Mouse (Mus musculus) stomach, embryonic 16.5 days (tissue): Measurements from ENCODE around the gene Pon2. TPM values are rescaled to one million over a fixed set of nuclear protein-coding genes. Genes with fewer than 3 reads are reported as not detected.

ENCODE experiments used
- ATAC-seq: fragments of 200-750 bp; cut with Nextera tagmentation; 2 replicates; pipeline ENCODE4 v1.8.0; 2017; ENCODE audit warnings: moderate number of reproducible peaks, moderate TSS enrichment; ENCODE audit not compliant: insufficient read depth, low FRiP score
- H3K27ac ChIP-seq: fragments of 300-500 bp; sonication (generic); 2 replicates; pipeline ENCODE4 v1.5.1; 2014; ENCODE audit warnings: low read length
- H3K27me3 ChIP-seq: fragments of 300-500 bp; sonication (generic); 2 replicates; pipeline ENCODE4 v1.6.1; 2014; ENCODE audit warnings: low read length, control low read depth, mixed read lengths; ENCODE audit not compliant: control insufficient read depth, insufficient read depth
- H3K36me3 ChIP-seq: fragments of 300-500 bp; sonication (generic); 2 replicates; pipeline ENCODE4 v1.6.1; 2014; ENCODE audit warnings: low read length; ENCODE audit not compliant: control insufficient read depth, insufficient read depth
- H3K4me1 ChIP-seq: fragments of 300-500 bp; sonication (generic); 2 replicates; pipeline ENCODE4 v1.6.1; 2014; ENCODE audit warnings: low read length, control low read depth, mixed read lengths; ENCODE audit not compliant: control insufficient read depth, insufficient read depth
- H3K4me2 ChIP-seq: fragments of 300-500 bp; sonication (generic); 2 replicates; pipeline ENCODE4 v1.6.1; 2014; ENCODE audit warnings: low read depth, low read length, mixed read lengths
- H3K4me3 ChIP-seq: fragments of 300-500 bp; sonication (generic); replicated peaks from 2 replicates; pipeline ENCODE4 v1.5.1; 2014; ENCODE audit warnings: mild to moderate bottlenecking, low read length
- H3K9ac ChIP-seq: fragments of 300-500 bp; sonication (generic); 2 replicates; pipeline ENCODE4 v1.6.1; 2014; ENCODE audit warnings: low read length
- H3K9me3 ChIP-seq: fragments of 300-500 bp; sonication (generic); replicated peaks from 2 replicates; pipeline ENCODE4 v1.6.1; 2016; ENCODE audit warnings: low read length, control low read depth; ENCODE audit not compliant: control insufficient read depth
- WGBS: fragments of 180-500 bp; shearing (Covaris S2); extraction: QIAGEN DNeasy Blood & Tissue Kit; methylation state at CpG from one replicate; pipeline ENCODE4 v1.1.7; 2014; 5-methylcytosine and 5-hydroxymethylcytosine counted together
- polyA plus RNA-seq: library from polyadenylated mRNA; unstranded; fragments of >200 nt; fragmentation: Nextera tagmentation; extraction: Ambion mirVana; gene quantifications from 2 replicates; pipeline ENCODE4 v1.2.1, GENCODE M21; 2015

Gene Pon2
- polyA plus RNA-seq, 1 experiment from 2014 or later, result 77.9 TPM

DNA sequence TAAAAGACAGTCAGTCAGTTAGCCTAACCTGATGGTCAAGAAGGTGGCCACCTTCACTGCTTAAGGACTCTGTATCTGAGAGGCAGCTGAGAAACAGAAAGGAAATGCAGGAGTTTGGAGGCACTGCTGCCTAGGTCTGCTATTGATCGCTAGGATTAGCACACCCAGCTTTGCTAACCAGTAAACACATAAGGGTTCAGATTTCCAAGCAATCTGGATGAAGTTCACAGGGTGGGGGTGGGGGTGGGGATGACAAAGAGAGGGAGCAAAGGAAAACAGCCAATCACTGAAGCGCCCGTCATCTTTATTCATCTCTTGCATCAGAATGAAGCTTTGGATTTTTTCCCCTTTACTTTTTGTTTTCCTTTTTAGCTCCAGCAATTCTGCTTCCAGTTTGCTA is 76.2 kb downstream of the Pon2 start:
- WGBS, result 63% methylated on average over 3 of the region's 3 CpGs
- H3K27me3 ChIP-seq, result no peaks in the 10 kb centered on the region
- no peak for ATAC-seq
- H3K36me3 ChIP-seq, result no peaks in the 10 kb centered on the region
- H3K4me3 ChIP-seq, result no peak overlapping the region
- H3K27ac ChIP-seq, result no peak overlapping the region
- no peak overlapping the region for H3K4me2 ChIP-seq
- no peaks in the 10 kb centered on the region for H3K9me3 ChIP-seq
- no peak overlapping the region for H3K9ac ChIP-seq
- H3K4me1 ChIP-seq, result no peaks in the 10 kb centered on the region

DNA sequence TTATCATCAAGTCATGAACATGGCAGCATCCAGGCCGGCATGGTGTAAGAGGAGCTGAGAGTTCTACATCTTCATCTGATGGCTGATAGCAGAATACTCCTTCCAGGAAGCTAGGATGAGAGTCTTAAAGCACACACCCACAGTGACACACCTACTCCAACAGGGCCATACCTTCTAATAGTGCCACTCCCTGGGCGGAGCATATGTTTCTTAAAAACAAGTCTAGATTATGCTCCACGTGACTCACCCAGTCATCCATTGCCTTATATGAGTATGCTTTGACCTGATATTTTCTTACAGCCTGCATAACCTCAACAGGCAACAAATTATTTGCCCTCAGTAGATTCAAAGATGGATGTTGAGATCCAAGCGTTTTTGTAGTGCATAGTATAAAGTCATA is 80.1 kb downstream of the Pon2 start:
- H3K9me3 ChIP-seq, result no peaks in the 10 kb centered on the region
- H3K27me3 ChIP-seq, result no peaks in the 10 kb centered on the region
- WGBS, result 83% methylated on average over 4 of the region's 4 CpGs
- no peaks in the 10 kb centered on the region for H3K4me1 ChIP-seq
- H3K4me2 ChIP-seq, result no peak overlapping the region
- no peak overlapping the region for H3K4me3 ChIP-seq
- no peak overlapping the region for H3K9ac ChIP-seq
- no peaks in the 10 kb centered on the region for H3K36me3 ChIP-seq
- ATAC-seq, result no peak
- no peak overlapping the region for H3K27ac ChIP-seq

Other genes with a start within 250 kb of the Pon2 start
- 0.55 and 0.74 TPM in 2 replicates for gene Pon1, start 104.5 kb downstream of the Pon2 start, polyA plus RNA-seq
- gene Pon3, start 42.2 kb downstream of the Pon2 start, polyA plus RNA-seq, result 19.0 and 20.1 TPM in 2 replicates
- gene Asb4, start 84.9 kb upstream of the Pon2 start, polyA plus RNA-seq, result 8.8 and 11.6 TPM in 2 replicates
- gene Pdk4, start 197.9 kb upstream of the Pon2 start, polyA plus RNA-seq, result 5.2 and 6.4 TPM in 2 replicates